Mouse (Mus musculus) heart, adult 8-10 months (tissue): Measurements from ENCODE around the gene Palld. TPM values are rescaled to one million over a fixed set of nuclear protein-coding genes. Genes with fewer than 3 reads are reported as not detected.

Source experiments
- DNase-seq: peaks from one replicate; pipeline ENCODE4 v3.0.0; 2022; ENCODE audit warnings: low spot score
- total RNA-seq, 4 experiments: library from RNA; stranded (reverse); gene quantifications; 2 replicates each; pipeline ENCODE4 v1.2.4; 2022

Palld gene
- total RNA-seq, 4 experiments from 2014 or later: 172 to 203 (median 189) TPM

DNA sequence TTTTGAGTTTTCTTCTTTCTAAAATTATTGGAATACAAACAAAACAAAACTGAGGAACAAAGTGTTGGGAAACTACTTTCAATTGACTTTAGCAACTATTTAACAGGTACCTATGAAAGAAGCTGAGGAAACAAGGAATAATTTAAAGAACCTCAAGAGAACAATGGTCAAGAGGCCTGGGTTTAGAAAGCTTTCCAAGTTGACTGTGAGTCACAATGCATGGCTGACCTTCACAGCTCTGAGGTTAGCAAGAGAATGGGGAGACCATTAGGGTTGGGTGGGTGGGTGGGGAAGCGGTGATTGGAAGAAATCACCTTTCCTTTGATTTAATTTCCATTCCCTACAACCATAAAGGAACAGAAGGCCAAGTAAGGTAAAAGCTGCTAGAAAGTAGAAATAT is 35.6 kb downstream of the Palld start:
- no peak for DNase-seq

DNA sequence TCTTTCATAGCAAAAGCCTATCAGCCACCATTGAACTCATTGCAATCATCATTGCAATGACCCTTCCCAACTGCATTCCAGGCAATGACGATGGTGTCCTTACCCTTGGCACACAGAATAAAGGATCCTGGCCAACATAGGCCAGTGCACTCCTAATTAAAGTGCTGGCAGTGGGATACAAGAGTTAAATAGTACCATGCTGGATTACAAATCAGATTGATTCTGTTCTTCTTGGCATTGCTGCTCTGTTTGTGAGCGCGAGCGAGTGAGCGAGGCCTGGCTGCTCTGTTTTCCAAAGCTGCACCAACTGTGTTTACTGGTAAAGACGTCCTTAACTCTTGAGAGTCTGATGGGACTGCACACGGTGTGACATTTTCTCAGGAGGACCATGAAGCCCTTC is 37.1 kb downstream of the Palld start:
- no peak for DNase-seq

GRCm38 (mm10) chr8:61851270-61851669 is 51.2 kb downstream of the Palld start:
- DNase-seq: peak; percentile 22

DNA sequence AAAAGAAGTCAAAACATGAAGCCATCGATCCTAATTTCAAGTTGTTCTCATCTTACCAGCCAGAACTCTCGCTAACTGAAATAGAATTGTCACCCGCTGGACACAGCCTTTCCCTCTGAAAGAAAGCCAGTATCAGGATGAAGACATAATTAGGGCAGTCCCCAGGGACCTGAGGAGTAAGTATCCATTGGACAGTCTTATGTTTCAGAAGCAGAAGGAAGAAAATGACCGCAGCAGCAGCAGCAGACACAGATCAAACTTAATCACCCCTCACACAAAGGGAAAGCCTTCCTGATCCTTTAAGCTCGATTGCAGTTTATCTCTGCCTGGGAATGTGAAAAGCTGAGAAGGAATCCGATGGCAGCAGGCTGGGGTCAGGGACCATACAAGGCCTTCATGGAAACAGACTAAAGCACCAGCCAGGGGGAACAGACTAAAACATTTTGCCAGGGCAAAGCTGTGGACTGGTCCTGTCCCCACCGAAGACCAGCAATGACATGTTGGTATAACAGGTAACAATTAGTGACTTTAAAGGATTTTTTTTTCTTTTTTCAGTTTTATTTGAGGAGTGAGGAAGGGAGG is 53.8 kb downstream of the Palld start:
- no peak for DNase-seq

- DNase-seq: no peak
Observed at GRCm38 (mm10) chr8:61847494-61847893, 55.0 kb downstream of the Palld start.

DNA sequence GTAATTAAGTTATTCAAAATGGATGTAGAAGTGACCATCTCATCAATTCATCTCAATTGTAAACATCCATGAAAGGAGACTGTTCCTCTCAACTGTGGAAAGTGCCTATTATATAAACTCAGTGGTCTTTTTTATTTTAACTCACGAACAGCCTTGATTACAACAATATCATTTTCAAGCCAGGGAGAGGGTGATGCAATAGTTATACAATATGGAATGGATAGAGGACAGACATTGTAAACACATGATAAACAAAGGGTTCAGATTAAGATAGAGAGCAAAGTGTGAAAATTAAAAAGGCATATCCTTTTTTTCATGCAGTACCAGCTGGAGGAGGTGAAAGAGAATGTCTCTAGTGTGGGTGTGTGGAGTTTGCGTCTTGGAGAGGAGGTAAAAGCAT is 57.5 kb downstream of the Palld start:
- DNase-seq: no peak

- no peak for DNase-seq
Observed at GRCm38 (mm10) chr8:61844575-61844974, 57.9 kb downstream of the Palld start.

GRCm38 (mm10) chr8:61843776-61844175 is 58.7 kb downstream of the Palld start:
- DNase-seq: peak; percentile 54

- no peak for DNase-seq
Observed at GRCm38 (mm10) chr8:61833211-61833610, 69.3 kb downstream of the Palld start.

DNA sequence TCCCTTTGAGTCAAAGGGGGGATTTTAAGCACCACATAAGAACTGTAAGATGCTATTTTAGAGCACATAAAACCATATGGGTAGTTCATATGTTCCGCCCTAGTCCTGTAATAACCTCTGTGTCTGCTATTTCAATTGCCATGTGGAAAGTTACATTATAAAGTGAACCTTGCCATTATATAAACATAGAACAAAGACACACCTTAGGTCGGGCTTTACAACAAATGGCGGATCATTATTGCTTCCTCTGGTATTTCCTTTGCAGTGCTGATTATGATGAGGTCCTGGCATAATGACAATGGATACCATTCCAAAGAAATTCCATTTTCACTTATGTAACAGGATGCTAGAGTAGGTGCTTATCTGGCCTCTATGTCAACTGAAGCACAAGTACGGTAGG is 70.5 kb downstream of the Palld start:
- peak; percentile 69 for DNase-seq

- no peak for DNase-seq
Observed at GRCm38 (mm10) chr8:61830821-61831220, 71.7 kb downstream of the Palld start.

DNA sequence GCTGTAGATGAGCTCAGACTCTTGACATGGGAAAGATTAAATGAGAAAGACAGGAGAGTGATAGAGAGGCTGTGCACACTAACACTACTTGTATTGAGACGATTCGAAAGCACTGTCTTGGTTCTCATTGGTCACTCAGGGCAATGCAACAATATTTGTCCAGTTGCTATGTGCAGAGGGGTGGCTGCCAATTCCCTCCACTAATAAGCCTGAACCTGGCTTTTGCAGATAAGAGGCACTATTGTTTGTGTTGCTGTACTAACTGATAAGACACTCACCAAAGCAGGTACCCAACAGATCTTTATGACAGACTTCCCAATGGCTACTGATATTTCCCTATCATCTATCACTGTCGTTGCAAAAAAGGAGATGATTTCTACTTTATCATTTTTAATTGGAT is 77.9 kb downstream of the Palld start:
- DNase-seq: peak; percentile 47

DNA sequence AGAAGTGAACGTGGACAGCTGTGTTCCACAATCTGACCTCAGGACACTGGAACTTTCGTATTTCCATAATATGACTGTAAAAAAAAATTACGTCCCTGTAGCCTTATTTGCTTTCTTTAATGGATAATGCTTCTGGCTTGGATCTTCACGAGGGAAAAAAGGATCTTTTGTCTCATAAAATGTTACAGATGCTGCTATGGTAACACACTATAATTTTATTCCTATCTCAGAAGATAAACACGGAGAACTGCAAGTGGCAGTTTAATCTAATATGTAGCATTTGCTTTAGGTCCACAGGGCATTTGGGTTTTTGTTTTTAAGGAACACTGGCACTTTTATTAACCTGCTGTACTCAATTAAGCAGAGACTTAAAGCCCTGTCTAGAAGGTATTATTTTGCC is 79.3 kb downstream of the Palld start:
- DNase-seq: no peak

GRCm38 (mm10) chr8:61803764-61804163 is 98.7 kb downstream of the Palld start:
- DNase-seq: no peak

GRCm38 (mm10) chr8:61802840-61803239 is 99.7 kb downstream of the Palld start:
- no peak for DNase-seq

DNA sequence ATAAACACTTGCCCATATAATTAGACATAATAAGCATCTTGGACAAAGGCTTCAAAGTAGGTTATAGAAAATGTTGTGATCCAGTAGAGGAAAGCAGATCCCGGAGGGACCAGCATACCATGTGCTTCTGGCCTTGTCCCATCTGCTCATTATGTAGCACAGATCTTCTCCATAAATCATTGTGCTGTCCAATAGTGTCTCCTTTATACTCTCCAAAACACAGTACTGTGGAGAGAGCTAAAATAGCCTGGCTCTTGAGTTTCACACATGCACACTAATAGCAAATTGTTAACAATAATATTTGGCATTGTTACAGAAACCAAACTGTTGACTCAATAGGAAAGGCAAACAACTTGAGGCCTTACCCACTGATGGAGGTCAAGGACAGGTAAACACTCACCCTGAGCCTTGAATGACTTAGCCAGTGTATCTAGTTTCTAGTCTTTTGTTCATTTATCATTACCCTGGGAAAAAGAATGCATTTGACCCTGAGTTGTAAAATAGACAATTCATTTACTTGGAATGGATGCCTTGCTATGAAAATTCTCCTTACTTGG is 105.0 kb downstream of the Palld start:
- no peak for DNase-seq

- no peak for DNase-seq
Observed at GRCm38 (mm10) chr8:61796537-61797050, 105.9 kb downstream of the Palld start.

GRCm38 (mm10) chr8:61789946-61790345 is 112.5 kb downstream of the Palld start:
- no peak for DNase-seq

GRCm38 (mm10) chr8:61789289-61789688 is 113.2 kb downstream of the Palld start:
- DNase-seq: no peak

DNA sequence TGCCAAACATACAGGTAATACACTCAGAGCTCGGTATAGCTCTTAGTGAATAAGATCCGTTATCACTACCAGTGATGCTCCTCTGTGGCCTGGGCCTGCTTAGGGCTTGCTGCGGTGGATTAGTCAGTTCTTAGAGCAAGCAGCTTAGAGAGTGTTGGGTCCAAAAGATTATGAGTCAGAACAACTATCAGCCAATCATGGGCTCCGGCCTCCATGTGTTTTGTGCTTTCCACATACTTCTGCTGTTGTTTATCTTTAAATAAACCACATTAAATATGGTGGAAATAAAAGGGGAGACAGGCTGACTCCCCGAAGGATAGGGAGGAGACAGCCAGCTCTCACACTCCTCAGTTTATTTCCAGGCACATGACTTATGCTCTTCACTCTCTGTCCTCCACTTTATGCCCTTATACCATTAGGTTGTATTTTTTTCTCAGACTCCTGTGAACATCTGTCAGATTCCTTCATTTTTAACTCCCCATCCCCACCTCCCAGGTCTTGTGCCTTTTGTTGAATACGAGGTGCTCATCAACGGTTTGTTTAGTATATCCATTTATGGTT is 119.5 kb downstream of the Palld start:
- no peak for DNase-seq

DNA sequence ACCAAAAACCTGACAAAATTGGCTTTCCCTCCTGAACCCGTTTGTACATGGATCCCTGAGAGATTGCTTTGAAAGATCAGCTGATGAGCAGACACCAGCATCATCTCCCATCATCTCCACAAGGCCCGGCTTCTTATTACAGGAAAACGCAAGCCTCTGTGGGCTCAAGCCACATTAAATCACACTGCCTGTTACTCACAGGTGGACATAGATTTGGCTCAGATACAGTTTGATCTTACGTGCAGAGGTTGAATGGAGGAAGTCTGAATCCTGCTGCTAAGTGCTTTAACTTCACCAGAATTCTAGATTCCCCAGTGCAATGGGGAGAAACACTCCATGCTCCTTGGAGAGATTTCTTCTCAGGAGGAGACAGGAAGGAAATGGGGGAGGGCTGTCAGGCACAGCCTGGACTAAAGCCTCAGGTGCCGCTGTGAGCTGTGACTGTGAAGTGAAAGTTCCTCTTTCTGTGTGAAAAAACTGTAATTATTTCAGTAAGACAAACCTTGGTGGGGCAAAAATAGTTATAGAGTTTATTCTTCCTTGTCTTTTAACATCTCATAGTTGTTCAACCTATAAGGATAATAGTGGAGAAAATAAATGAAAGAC is 121.7 kb downstream of the Palld start:
- DNase-seq: peak; percentile 25

DNA sequence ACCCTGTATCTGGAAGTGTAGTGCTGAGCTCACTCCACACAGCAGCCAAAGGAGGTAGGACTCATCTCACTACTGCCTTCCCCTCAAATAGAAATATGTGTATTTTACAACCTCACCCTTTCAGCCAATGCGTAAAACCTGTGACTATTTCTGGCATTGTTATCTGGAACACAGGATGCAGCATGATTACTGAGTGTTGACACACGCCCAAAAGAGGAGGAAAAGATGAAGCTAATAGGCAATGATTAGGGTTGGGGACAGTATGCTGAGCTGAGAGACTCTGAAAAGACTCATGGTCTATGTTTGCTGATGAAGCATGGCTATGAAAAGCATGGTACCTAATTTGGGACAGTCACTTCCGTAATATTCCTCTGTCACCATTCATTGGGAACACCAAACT is 124.3 kb downstream of the Palld start:
- no peak for DNase-seq

DNA sequence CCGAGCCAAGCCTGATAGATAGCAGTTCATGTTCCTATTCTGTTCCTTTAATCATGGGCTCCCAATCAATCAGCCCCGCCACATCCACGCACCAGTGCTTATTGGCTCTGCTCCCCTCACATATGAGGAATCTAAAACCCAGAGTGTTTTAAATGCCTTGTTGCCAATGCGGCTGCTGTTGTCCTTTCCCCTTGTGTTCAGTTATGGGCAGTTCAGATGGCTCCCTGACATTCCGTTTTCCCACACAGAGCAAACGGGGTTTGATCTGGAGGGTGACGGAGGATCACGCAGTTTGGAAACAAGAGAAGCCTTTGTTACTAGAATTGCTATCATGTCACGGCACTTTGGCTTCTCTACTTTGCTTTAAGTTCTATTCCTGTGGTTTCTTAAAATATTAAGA is 125.9 kb downstream of the Palld start:
- DNase-seq: no peak
